ENCODE assay signal across 25 mouse cellular contexts in the genomic region with DNA sequence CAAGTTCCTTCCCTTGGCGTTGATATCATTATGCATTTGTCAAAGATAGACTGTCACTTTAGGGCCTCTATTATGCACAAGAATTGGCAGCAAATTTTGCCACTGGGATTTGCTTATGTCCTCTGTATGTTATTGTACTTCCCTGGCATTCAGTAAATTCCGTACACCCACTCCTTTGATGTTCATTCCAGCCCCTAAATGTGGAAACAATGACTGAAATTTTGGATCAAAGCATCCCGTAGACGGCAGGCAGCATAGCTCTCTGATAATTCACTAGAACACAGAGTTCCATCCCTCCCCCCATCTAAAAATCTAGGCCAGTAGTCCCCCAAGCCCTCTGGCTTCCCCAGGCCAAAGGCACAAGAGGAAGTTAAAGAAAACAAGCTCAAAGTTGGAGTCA.
DNase-seq lines count a peak whose midpoint lies in the region; ATAC-seq lines count a peak whose summit lies in the region.
"Had no signal": no experiment of that assay in that cellular context is flagged by ENCODE, and none has a peak within 500 bp of the region (broad histone marks: within the 10 kb centered on the region; RNA-seq: fewer than 3 reads in every experiment).

No protein-coding gene starts in this region.

- WGBS in heart, embryonic 11.5 days (ENCODE audit: insufficient replicate concordance): 52% methylated on average over 4 of the region's 4 CpGs
- 50% methylated on average over 4 of the region's 4 CpGs for WGBS in limb, embryonic 10.5 days

- H3K36me3 ChIP-seq in heart, embryonic 11.5 days (ENCODE audit: control insufficient read depth, insufficient read depth, low read length): no peaks in the 10 kb centered on the region
- H3K36me3 ChIP-seq in limb, embryonic 10.5 days: no peaks in the 10 kb centered on the region
- H3K36me3 ChIP-seq: kidney, embryonic 15.5 days; liver, embryonic 12.5 days; midbrain, embryonic 10.5 days; midbrain, embryonic 15.5 days had no signal

- no peaks in the 10 kb centered on the region for H3K9me3 ChIP-seq in heart, embryonic 11.5 days (replicated peaks; ENCODE audit: control insufficient read depth, low read length)
- H3K9me3 ChIP-seq in limb, embryonic 10.5 days (replicated peaks): no peaks in the 10 kb centered on the region
- H3K9me3 ChIP-seq: kidney, embryonic 15.5 days; liver, embryonic 12.5 days; midbrain, embryonic 10.5 days; midbrain, embryonic 15.5 days had no signal

- intact Hi-C loops in gastrocnemius, postnatal 14 days (cut with DNase I; ENCODE audit: low total_unique reads): loop anchor here (5.0 to 10.0 kb wide), 3 partner anchors 156 to 609 kb away; a partner anchor contains a TSS

- no peak for ATAC-seq in heart, embryonic 11.5 days (replicated peaks; ENCODE audit: insufficient number of reproducible peaks, low FRiP score, low TSS enrichment)
- ATAC-seq: hindbrain, embryonic 16.5 days; liver, embryonic 12.5 days; liver, postnatal 0 days; midbrain, embryonic 15.5 days had no signal

- H3K4me3 ChIP-seq in heart, embryonic 11.5 days (ENCODE audit: low read depth, low read length): no peak overlapping the region
- no peak overlapping the region for H3K4me3 ChIP-seq in limb, embryonic 10.5 days
- H3K4me3 ChIP-seq: kidney, embryonic 15.5 days; liver, embryonic 12.5 days; midbrain, embryonic 10.5 days; midbrain, embryonic 15.5 days had no signal

- no peak overlapping the region for H3K9ac ChIP-seq in heart, embryonic 11.5 days (ENCODE audit: low read depth, low read length)
- H3K9ac ChIP-seq: kidney, embryonic 15.5 days; liver, embryonic 12.5 days; liver, postnatal 0 days; midbrain, embryonic 15.5 days had no signal

- H3K4me1 ChIP-seq in heart, embryonic 11.5 days (ENCODE audit: control insufficient read depth, insufficient read depth, low read length): no peaks in the 10 kb centered on the region
- H3K4me1 ChIP-seq in limb, embryonic 10.5 days: peaks cover 46% of the 10 kb centered on the region
- H3K4me1 ChIP-seq: liver, embryonic 12.5 days had no signal

- no peak overlapping the region for H3K27ac ChIP-seq in heart, embryonic 11.5 days (ENCODE audit: low read depth, low read length)
- H3K27ac ChIP-seq in limb, embryonic 10.5 days: peak overlapping the region; percentile 64; the same call in 1 of the 2 replicates
- H3K27ac ChIP-seq: kidney, embryonic 15.5 days; liver, embryonic 12.5 days; midbrain, embryonic 10.5 days; midbrain, embryonic 15.5 days had no signal

- peak; percentile 24 for DNase-seq in gastrocnemius, adult 18-20 months (ENCODE audit: low spot score)
- DNase-seq in gastrocnemius, postnatal 14 days: no peak
- peak; percentile 49 for DNase-seq in heart, adult 8-10 months (ENCODE audit: low spot score)
- peak; percentile 17 for DNase-seq in ZHBTc4 (ENCODE audit: low read depth, low spot score)
- no peak for DNase-seq in limb, embryonic 10.5 days (ENCODE audit: low spot score)
- DNase-seq in testis, postnatal 14 days (ENCODE audit: low spot score): no peak
- DNase-seq: adrenal gland, adult 8-10 months; B cell, adult 2 months; cerebellum, adult 8-10 months; cerebellum, postnatal 25 days; heart, postnatal 14 days; kidney, adult 18-20 months; kidney, postnatal 25 days; liver, postnatal 0 days; lung, postnatal 10 days; right cerebral cortex, postnatal 25 days; spleen, adult 18-20 months; thymus, adult 18-20 months; thymus, postnatal 25 days had no signal

- no peaks in the 10 kb centered on the region for H3K27me3 ChIP-seq in heart, embryonic 11.5 days (ENCODE audit: control insufficient read depth, insufficient read depth, low read length)
- 0 out of 2 replicates have a peak, but pooled peaks cover 3% of the 10 kb centered on the region for H3K27me3 ChIP-seq in limb, embryonic 10.5 days (ENCODE audit: low read depth, poor library complexity, severe bottlenecking)
- H3K27me3 ChIP-seq: midbrain, embryonic 15.5 days had no signal

- H3K4me2 ChIP-seq in heart, embryonic 11.5 days: no peak overlapping the region
- H3K4me2 ChIP-seq: kidney, embryonic 15.5 days; liver, embryonic 12.5 days; midbrain, embryonic 15.5 days had no signal

Comparison
In these comparisons a context has a peak if more than half of its experiments do, and no peak if none do; other contexts are left out.
1. DNase-seq: peak in gastrocnemius, adult 18-20 months (single experiment), heart, adult 8-10 months (single experiment) and ZHBTc4 (single experiment); none in gastrocnemius, postnatal 14 days (single experiment), limb, embryonic 10.5 days (single experiment) and testis, postnatal 14 days (single experiment).